Mouse (Mus musculus) left cerebral cortex, adult 2 months (tissue): ENCODE measurements at regions not wholly inside any gene's neighbourhood (a gene's known extent, or its start where the extent isn't known, plus 50 kb on each side); places are given as distances from the start of the nearest gene placed in this dataset.

Experiments
- DNase-seq, 2 experiments: peaks; one replicate each; pipeline ENCODE4 v3.0.0; 2021 to 2022; ENCODE audit warnings: low spot score in 2 of 2, mixed read lengths in 1 of 2; ENCODE audit errors: extremely low spot score in 1 of 2
- H3K27ac ChIP-seq: fragments of 200-600 bp; 2 replicates; pipeline ENCODE4 v1.8.1; 2022
- H3K4me3 ChIP-seq: fragments of 200-600 bp; 2 replicates; pipeline ENCODE4 v1.8.1; 2022
- CTCF ChIP-seq: fragments of 200-600 bp; IDR thresholded peaks from 2 replicates; pipeline ENCODE4 v1.8.1; 2022; ENCODE audit warnings: antibody characterized with exemption, mild to moderate bottlenecking, moderate library complexity
- intact Hi-C: fragments of 180-260 bp; cut with DNase I; formaldehyde crosslinking; loops from one replicate; pipeline ENCODE4 v1.15.1; 2025

GRCm38 (mm10) chr10:37404407-37404806 lies 265.7 kb upstream of the Marcks start:
- intact Hi-C loops: no loop called here
- no peak for TF ChIP-seq CTCF

DNA sequence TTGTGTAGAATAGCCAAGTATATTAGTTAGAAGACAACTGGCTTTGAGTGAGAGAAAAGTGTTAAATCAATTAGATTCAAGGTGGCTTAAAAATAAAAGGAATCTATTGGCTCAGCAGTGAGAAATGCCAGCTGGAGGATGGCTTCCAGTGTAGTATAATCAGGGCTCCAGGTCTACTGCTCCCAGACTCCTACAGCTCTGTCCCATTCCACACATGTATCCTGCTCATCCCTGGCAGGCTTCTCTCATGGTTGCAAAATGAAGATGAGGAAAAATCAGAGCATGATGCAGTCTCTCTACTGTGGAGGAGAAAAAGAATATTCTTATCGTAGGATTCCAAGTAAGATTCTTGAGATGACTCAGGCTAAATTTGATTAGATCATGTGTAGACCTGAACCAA lies 263.7 kb upstream of the Marcks start:
- Histone ChIP-seq H3K4me3 (no peak overlapping the region), H3K27ac (no peak overlapping the region)
- no peak for DNase-seq
- TF ChIP-seq CTCF: no peak
- intact Hi-C loops: no loop called here

More at GRCm38 (mm10) chr10:37404407-37404806, 265.7 kb upstream of the Marcks start:
- Histone ChIP-seq H3K27ac (no peak overlapping the region), H3K4me3 (no peak overlapping the region)
- DNase-seq: no peak

DNA sequence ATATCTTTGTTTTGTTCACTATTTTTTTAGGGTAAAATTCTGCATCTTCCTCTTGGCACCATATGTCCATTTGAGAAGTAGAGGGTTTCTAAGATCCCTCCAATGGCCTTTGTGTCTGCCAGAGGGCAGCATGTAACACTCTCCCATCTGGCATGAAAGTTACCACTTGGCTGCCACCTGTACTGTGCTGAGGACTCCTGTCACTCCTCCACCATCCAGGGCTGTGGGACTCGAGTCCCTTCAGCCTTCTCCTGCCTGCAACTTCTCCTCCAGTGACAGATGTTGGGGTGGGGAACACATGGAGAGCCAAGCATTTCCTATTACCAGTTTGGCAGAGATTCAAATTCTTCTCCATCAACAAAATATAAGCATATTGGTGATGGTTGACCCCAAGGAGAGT lies 262.3 kb upstream of the Marcks start:
- H3K27ac ChIP-seq: no peak overlapping the region
- DNase-seq: no peak
- intact Hi-C loops: no loop called here
- no peak for TF ChIP-seq CTCF
- H3K4me3 ChIP-seq: no peak overlapping the region

GRCm38 (mm10) chr10:37400379-37400778 lies 261.7 kb upstream of the Marcks start:
- intact Hi-C loops: no loop called here
- no peak for TF ChIP-seq CTCF
- H3K4me3 ChIP-seq: no peak overlapping the region
- H3K27ac ChIP-seq: no peak overlapping the region
- no peak for DNase-seq

DNA sequence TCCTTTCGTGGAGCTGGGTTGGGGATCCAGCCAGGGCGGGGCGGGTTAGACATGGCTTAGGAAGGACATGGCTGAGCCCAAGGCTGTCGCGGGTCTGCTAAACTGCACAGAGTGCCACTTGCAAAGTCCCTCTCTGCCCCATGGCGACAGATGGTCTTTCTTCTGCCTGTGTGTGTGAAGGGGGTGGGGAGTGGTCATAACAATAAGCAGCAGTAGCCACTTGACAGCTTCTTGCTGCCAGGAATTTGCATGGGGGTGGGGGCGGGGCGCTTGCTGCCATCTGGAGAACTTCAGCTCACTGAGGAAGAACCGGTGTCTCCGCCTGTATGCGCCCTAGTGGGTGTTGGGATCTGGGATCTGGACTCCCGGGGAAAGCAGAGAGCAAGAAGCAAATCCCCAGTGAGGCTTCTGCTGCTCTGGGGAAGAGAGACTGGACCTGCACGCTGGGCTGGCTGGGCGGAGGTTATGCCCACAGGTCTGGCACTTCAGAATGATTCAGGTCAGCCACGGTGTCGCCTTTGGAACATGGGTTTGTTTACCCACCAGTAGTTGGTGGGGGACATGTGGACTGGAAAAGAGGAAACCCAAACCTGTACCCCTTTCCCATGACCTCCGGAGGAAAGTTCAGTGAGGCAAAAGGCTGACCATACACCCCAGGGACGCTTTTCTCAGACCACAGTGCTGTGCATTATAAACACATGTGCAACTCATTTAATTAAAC lies 258.7 kb upstream of the Marcks start:
- intact Hi-C loops: loop anchor here (5.0 kb wide), 1 partner anchor 260 kb away; the partner anchor contains the start of gene Marcks
- DNase-seq: no peak
- no peak for TF ChIP-seq CTCF
- H3K4me3 ChIP-seq: peak overlapping the region; percentile 34
- H3K27ac ChIP-seq: no peak overlapping the region

DNA sequence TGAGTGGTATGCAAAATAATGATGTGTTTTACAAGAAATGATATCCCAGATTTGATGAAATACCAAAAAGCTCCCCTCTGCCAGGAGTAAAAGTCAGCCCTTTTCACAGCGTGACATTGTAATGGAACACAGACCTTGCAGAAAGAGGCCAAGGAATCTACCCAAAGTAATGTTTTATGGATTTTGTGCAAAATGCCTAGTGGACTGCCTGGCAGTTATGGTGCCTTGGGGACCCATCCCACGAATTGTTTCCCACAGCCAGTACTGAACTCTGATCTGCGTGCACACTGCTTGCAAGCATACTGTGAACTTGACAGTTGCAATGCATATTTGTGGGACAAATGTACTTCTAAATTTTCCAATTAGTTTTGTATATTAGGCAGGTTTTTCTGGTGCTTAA lies 251.3 kb upstream of the Marcks start:
- H3K4me3 ChIP-seq: no peak overlapping the region
- H3K27ac ChIP-seq: no peak overlapping the region
- intact Hi-C loops: no loop called here
- no peak for TF ChIP-seq CTCF
- DNase-seq: no peak

- no peak overlapping the region for H3K4me3 ChIP-seq
- no peak for DNase-seq
- no peak for TF ChIP-seq CTCF
- intact Hi-C loops: no loop called here
- no peak overlapping the region for H3K27ac ChIP-seq
Measured at GRCm38 (mm10) chr10:37386216-37386615, 247.5 kb upstream of the Marcks start.

DNA sequence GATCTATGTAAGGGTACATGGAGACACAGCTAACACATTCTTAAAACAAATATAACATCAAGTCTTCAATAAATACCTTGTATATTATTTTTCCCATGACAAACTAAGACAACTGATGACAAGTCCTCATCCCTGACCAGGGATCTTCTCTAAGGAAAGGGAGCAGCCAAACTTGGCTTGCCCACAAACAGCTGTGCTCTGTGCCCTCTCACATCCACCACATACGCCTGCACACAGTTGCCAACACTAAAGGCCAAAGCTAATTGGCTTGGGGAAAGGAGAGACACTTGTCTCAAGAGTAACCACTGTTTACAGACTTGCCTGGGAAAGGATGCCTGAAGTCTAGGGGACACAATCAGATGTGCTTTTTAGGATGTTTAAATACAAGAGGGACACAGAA lies 241.3 kb upstream of the Marcks start:
- Histone ChIP-seq H3K27ac (no peak overlapping the region), H3K4me3 (no peak overlapping the region)
- TF ChIP-seq CTCF: no peak
- DNase-seq: no peak
- intact Hi-C loops: no loop called here

DNA sequence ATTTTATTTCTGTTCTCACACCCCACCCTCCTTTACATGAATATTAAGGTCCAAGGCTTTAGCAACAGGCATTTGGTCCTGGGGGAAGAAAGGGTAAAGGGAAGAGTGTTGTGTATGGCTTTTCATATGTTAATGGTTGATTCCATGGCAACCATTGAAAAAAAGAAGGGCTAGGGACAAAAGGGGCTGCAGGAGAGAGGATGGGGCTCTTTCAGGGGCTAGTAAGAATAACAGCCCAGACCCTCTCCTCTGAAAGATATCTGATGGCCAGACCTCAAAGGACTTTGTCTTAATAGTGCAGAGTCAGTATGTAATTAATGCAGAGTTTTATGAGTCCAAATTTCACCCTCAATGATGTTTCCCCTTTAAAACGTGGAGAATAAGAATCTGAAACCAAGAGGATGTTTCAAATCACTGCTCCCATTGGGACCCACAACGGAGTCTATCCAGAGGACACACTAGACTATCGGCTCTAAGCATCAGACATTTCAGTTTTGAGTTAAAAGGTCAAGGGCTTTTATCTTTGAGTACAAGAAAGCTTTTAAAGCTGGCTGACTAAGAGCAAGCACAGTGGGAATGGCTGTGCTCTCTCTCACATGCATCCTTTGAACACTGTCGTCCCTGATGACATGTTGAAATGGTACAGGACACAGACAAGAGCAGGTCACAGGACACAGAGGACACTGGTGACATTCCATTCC lies 239.4 kb upstream of the Marcks start:
- intact Hi-C loops: no loop called here

DNA sequence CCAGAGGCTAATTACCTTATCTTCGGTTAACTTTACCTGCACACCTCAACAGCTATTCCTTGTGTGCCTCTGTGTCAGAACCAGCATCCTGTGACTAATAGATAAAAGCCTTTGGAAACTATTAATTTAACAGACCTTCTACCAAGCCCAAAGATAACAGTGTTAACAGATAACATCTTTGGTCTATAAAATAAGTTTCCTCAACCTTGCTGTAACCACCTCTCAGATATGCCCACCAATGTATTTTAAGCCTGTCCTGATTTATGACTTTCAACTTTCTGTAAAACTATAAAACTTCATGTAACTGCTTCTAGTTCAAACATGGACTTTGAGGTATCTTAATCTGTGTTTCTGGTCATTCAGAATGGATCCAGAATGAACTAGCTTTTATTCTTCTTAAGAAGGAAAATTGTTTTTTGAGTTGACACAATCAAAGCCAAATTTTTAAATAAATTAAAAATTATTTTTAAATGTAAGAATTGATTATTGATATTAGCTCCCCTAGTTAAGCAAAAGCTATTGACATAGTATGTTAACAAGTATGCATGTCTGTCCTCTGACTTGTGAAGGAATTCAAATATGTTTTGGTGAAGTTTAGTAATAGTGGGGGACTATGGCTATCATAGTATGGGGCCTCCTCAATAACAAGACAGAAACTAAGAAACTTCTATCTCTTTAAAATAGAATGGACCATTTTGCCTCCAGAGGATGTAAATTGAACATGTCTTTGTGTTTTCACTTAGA lies 238.7 kb upstream of the Marcks start:
- intact Hi-C loops: no loop called here
- no peak overlapping the region for H3K27ac ChIP-seq
- no peak for TF ChIP-seq CTCF
- no peak overlapping the region for H3K4me3 ChIP-seq
- no peak for DNase-seq

More for the DNA sequence above, 239.4 kb upstream of the Marcks start:
- no peak for TF ChIP-seq CTCF
- Histone ChIP-seq H3K4me3 (no peak overlapping the region), H3K27ac (no peak overlapping the region)
- DNase-seq: no peak

DNA sequence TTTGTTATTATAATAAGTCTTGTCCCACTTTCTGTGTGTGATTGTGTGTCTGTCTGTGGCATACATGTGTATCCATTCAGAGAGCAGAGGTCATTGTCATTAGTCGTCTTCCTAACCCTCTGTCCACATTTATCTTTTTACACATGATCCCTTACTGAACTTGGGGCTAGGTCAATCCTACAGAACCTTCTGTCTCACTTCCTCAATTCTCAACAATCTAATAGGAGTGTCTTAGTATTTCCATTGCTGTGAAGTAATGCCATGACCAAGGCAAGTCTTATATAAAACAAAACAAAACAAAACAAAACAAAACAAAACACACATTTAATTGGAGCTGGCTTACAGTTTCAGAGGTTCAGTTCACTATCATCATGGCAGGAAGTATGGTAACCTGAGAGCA lies 237.5 kb upstream of the Marcks start:
- intact Hi-C loops: no loop called here
- Histone ChIP-seq H3K27ac (no peak overlapping the region), H3K4me3 (no peak overlapping the region)
- TF ChIP-seq CTCF: no peak
- DNase-seq: no peak

DNA sequence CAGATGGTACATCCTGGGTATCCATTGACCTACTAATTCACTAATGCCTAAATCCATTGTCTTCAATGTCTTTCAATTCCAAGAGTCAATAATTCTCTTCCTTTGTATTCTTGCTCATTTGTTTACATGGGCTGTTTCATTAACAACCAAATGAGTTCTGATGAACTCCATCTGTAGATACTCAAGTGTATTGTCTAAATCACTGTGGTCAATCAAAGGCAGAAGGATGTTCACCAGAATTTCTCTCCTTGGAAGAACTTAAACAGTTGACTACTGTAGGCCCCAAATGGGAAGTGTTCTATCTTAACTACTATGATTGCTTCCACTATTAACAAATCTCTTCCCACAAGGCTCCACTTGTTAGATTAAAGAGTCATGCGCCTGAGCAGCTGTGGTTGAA lies 236.9 kb upstream of the Marcks start:
- Histone ChIP-seq H3K4me3 (no peak overlapping the region), H3K27ac (no peak overlapping the region)
- TF ChIP-seq CTCF: no peak
- no peak for DNase-seq
- intact Hi-C loops: no loop called here
